Mouse (Mus musculus) G1E (cell line): ENCODE results near the gene Srrm4.

Experiments used
- CTCF ChIP-seq: IDR thresholded peaks from 2 replicates; pipeline ENCODE4 v1.5.1; 2012; ENCODE audit warnings: low read depth, low read length, inconsistent platforms, mixed read lengths
- GATA2 ChIP-seq: IDR thresholded peaks from 2 replicates; pipeline ENCODE4 v1.6.1; 2012; ENCODE audit warnings: low read depth, low read length, inconsistent platforms, borderline replicate concordance
- POLR2AphosphoS5 ChIP-seq: IDR thresholded peaks from 2 replicates; pipeline ENCODE4 v1.6.1; 2012; ENCODE audit warnings: low read depth, low read length, inconsistent platforms; ENCODE audit not compliant: insufficient replicate concordance
- TAL1 ChIP-seq: conservative IDR thresholded peaks from 2 replicates; pipeline ENCODE4 v1.6.1; 2012; ENCODE audit warnings: low read depth, low read length, inconsistent platforms, mixed read lengths

- TF ChIP-seq CTCF (no peak), POLR2AphosphoS5 (no peak), TAL1 (no peak), GATA2 (no peak)
Observed at GRCm38 (mm10) chr5:116495466-116495865, 96.2 kb downstream of the Srrm4 start.
